Mouse (Mus musculus) layer of hippocampus, adult 18-20 months (tissue): ENCODE measurements around the gene Rnf141. TPM values are rescaled to one million over a fixed set of nuclear protein-coding genes. Genes with fewer than 3 reads are reported as not detected.
A peak's percentile ranks its signal among the peaks of the same experiment; 100 is the strongest.

Source experiments
- DNase-seq, 2 experiments: peaks; one replicate each; pipeline ENCODE4 v3.0.0; 2022; ENCODE audit warnings: low spot score in 2 of 2
- microRNA-seq, 2 experiments: library from miRNA; unstranded; fragments of <30 nt; microRNA quantifications; one replicate each; pipeline ENCODE4 v1.2.0; 2021
- total RNA-seq, 2 experiments: library from RNA; stranded (reverse); gene quantifications; 2 replicates each; pipeline ENCODE4 v1.2.3; 2021

The Rnf141 gene
- total RNA-seq, 2 experiments from 2014 or later, result 79.8 to 82.2 TPM

DNA sequence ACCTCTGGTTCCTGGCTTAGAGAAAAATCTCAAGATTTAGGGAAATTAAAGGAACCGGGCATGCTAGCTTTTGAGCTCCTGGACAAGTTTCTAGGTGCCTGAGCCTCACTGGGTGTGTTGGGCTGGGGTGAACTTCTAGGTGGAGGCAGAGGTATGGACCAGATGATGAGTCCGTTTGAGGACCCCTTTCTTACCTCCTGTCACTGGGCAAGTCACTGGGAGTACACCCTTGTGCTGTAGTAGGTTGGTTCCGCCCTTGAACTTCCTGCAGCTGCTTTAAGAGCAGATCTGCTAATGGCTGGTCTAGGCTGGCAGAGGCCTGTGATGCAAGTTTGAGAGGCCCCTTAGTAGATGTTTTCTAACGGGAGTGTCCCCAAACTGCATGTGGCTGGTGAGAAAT is 75.2 kb downstream of the Rnf141 start:
- peak in 1 of 2 experiments; percentile 24 for DNase-seq

DNA sequence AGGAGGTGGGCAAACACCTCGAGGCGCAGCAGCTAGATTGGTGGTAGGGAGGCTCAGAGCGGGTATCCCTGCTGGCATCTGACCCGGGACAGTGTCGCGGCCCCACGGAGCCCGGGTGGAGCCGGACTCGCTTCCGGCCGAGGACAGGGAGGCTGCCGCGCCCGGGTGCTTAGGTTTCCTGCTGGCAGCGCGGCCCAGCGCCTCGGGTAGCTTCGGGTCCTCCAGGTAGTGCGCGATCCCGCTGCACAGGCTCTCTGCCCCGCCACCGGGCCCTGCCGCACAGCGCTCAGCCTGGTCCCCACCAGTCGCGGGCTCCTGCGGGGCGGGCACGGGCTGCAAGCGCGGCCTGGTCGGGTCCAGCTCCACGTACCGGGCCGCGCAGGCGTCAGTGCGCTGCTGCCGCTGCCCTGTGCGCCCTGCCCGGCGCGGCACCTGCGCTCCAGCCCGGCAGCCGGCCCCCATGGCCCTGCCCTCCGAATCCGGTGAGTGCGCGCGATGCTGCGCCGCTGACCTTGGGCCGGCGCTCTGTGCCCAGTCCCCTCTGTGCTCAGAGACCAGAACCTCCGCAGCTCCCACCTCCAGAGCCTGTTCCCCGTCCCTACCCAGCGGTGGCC is 75.7 kb downstream of the Rnf141 start:
- peak; percentile 30 to 47 for DNase-seq

DNA sequence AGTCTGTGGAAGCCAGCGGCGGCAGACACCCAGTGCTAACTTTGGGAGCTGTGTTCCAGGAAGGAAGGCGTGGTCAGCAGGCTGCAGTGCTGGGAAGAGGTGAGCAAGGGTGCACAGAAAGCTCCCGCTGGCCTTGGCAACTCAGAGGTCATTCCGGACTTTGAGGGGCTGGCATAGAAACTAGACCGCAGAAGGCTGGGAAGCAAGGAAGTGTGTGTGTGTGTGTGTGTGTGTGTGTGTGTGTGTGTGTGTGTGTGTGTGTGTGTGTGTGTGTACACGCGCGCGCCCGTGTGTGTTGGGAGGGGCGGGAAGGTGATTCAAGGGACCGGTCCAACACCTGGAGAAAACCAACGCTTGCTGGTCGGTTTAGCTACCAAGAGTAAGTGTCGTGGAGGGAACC is 76.3 kb downstream of the Rnf141 start, which contains the start of gene Ampd3:
Gene Ampd3, plus strand, starts transcription at position 206 of the 400 bp plus-strand sequence.
- no peak for DNase-seq

DNA sequence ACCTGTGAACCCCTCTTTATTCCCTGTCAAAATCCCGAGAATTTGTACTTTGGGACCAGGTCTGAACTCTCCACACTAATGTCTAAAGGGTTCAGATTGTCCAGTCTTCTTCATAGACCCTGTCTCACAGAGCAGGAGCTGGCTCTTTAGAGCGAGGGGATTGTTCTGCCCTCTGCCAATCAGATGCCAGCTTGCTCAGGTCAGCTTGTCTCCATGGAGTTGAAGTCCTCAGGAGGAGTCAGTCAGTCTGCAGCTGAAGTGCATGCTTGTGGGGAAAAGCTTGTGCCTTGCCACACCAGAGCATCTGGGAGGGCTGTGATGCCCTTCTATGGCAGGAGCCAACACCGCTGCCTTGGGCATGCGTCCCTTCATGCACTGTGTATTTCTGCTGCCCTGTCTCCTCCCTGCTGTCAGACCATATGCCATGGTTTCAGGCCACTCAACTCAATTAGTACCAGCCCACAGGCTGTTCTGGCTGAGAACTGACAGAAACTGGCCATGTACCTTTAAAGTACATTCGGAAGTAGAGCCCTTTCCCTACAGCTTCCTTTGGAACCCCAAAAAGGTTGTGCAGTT is 81.6 kb downstream of the Rnf141 start:
- no peak for DNase-seq

DNA sequence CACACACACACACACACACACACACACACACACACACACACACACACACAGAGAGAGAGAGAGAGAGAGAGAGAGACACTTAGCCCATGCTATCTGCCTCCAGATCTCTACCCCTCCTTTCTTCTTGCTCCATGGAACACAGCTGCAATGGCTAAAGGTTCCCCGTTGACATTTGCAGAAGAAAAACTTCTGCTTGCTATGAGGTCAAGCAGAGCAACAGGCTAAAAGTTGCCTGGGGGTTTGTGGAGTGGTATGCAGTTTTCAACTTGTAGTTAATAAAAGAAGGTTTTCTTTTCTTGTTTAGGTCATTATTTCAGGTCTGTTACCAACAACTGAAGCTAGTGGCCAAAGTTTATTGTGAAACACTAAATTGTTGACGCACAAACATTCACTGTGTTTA is 87.8 kb downstream of the Rnf141 start:
- DNase-seq, result no peak

DNA sequence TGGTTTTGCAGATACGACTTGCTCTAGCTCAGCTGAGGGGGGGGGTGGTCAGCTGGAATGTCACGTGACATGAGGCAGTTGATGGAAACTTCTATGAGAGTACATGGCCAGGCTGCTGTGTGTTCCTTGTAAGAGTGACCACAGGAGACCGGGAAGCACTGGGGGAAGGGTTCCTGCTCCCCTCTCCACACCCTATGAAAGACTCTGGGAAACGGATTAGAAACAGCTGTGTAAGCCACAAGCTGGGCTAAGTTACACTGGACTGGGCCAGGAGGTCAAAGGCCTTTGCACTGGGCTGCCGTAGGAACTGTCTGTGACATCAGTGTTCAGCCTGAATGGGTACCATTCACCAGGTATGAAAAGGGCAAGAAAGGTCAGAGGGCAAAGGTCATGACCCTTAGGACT is 90.3 kb downstream of the Rnf141 start:
- DNase-seq, result no peak

DNA sequence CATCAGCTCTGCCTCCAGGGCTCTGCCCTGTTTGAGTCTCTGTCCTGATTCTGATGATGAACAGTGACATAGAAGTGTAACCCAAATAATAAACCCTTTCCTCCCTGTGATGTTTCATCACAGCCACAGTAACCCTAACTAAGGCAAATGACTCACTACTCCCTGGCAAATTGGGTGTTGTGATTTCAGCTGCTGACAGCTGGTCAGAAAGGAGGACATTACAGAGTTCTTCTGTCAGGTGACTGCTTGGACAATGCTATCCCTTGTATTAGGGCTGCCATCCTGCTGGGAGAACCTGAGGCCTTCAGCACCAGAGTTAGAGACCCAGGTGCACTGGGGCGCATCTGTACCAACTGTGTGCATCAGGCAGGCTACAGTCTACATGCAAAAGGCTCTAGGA is 90.9 kb downstream of the Rnf141 start:
- no peak for DNase-seq

DNA sequence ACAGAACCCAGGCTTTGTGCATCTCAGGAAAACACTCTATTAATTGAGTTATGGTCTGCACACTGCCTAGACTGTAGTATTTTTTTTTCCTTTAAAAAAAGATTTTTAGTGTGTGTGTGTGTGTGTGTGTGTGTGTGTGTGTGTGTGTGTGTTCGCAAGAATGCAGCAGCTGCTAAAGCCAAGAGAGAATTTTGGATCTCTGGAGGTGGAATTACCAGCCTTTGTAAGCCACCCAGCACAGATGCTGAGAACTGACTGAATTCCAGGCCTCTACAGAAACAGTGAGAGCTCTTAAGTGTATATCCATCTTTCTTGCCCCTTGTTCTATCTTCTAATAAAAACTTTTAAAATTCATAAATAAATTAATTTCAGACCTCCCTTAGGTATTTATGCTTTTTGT is 92.6 kb downstream of the Rnf141 start:
- no peak for DNase-seq

DNA sequence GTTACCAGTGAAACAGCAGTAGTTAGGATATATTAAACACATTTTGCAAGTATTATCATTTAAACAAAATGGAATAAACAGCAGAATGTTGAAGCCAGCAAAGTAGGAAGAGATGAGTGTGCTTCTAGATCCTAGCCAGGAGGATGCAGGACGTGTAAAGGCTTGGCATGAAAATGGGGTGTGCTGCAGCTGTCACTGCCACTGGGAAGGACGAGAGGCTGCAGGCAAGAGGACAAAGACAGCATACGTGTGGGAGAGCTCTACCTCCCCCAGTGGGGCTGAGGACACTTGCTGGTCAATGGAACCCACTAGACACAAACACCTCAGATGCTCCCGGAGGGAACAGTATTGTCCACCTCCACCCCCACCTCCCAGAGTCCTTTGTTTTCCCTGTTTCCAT is 93.4 kb downstream of the Rnf141 start:
- DNase-seq, result no peak

Small RNA genes within 50 kb of the gene (microRNA-seq; reads per million reads assigned to microRNA genes)
- gene Gm47282, result 0 reads per million in 2 experiments

Other genes starting within 250 kb of the Rnf141 start
- gene Sbf2, start 229.5 kb downstream of the Rnf141 start, total RNA-seq, result 10 to 100 TPM; 67.6 to 69.0 TPM
- gene Adm, start 216.8 kb downstream of the Rnf141 start, total RNA-seq, result 1 to 10 TPM; 1.5 to 1.6 TPM
- gene Ampd3, start 76.3 kb downstream of the Rnf141 start, total RNA-seq, result 10 to 100 TPM; 23.8 to 24.5 TPM
- 1 to 10 TPM; 1.3 to 1.9 TPM for gene Lyve1, start 18.8 kb upstream of the Rnf141 start, total RNA-seq
- 1 to 10 TPM; 1.1 to 1.7 TPM for gene Mrvi1, start 138.0 kb upstream of the Rnf141 start, total RNA-seq
- gene Ctr9, start 184.5 kb upstream of the Rnf141 start, total RNA-seq, result 10 to 100 TPM; 43.8 to 43.9 TPM
- 100 to 1,000 TPM; 609 to 616 TPM for gene Eif4g2, start 238.6 kb upstream of the Rnf141 start, total RNA-seq